Mouse (Mus musculus): ENCODE measurements around the gene Cbln3. TPM values are rescaled to one million over a fixed set of nuclear protein-coding genes. Genes with fewer than 3 reads are reported as not detected.

Gene Cbln3
- total and polyA plus RNA-seq, 3 experiments = 0.17 to 0.26 (median 0.24) TPM

Other genes starting within 250 kb of the Cbln3 start
Only the 20 nearest of the 31 such genes appear.
- gene Tgm1, start 170.5 kb downstream of the Cbln3 start, total RNA-seq (2012; rRNA removed) = not detected in 2 replicates
- 0.07 TPM in 1 of 2 replicates, not detected in the other for gene Tgm1, start 170.5 kb downstream of the Cbln3 start, total RNA-seq (2014; rRNA removed)
- 0.14 and 0.16 TPM in 2 replicates for gene Tgm1, start 170.5 kb downstream of the Cbln3 start, polyA plus RNA-seq (2012; ENCODE audit: insufficient read length, low read depth)
- gene Rabggta, start 162.1 kb downstream of the Cbln3 start, total RNA-seq (2012; rRNA removed) = 19.1 and 21.9 TPM in 2 replicates
- gene Rabggta, start 162.1 kb downstream of the Cbln3 start, total RNA-seq (2014; rRNA removed) = 12.0 and 16.2 TPM in 2 replicates
- gene Rabggta, start 162.1 kb downstream of the Cbln3 start, polyA plus RNA-seq (2012; ENCODE audit: insufficient read length, low read depth) = 12.8 and 13.9 TPM in 2 replicates
- 23.6 and 33.2 TPM in 2 replicates for gene Dhrs1, start 138.7 kb downstream of the Cbln3 start, total RNA-seq (2012; rRNA removed)
- gene Dhrs1, start 138.7 kb downstream of the Cbln3 start, total RNA-seq (2014; rRNA removed) = 22.1 and 26.1 TPM in 2 replicates
- 21.1 and 34.1 TPM in 2 replicates for gene Dhrs1, start 138.7 kb downstream of the Cbln3 start, polyA plus RNA-seq (2012; ENCODE audit: insufficient read length, low read depth)
- gene Nop9, start 138.7 kb downstream of the Cbln3 start, total RNA-seq (2012; rRNA removed) = 38.5 and 45.7 TPM in 2 replicates
- gene Nop9, start 138.7 kb downstream of the Cbln3 start, total RNA-seq (2014; rRNA removed) = 85.3 and 92.1 TPM in 2 replicates
- 76.9 and 89.1 TPM in 2 replicates for gene Nop9, start 138.7 kb downstream of the Cbln3 start, polyA plus RNA-seq (2012; ENCODE audit: insufficient read length, low read depth)
- 2.3 and 2.6 TPM in 2 replicates for gene Cideb, start 125.9 kb downstream of the Cbln3 start, total RNA-seq (2012; rRNA removed)
- not detected in 2 replicates for gene Cideb, start 125.9 kb downstream of the Cbln3 start, total RNA-seq (2014; rRNA removed)
- 0.49 and 0.61 TPM in 2 replicates for gene Cideb, start 125.9 kb downstream of the Cbln3 start, polyA plus RNA-seq (2012; ENCODE audit: insufficient read length, low read depth)
- gene Ltb4r2, start 123.0 kb downstream of the Cbln3 start, total RNA-seq (2012; rRNA removed) = 0.04 and 0.13 TPM in 2 replicates
- gene Ltb4r2, start 123.0 kb downstream of the Cbln3 start, total RNA-seq (2014; rRNA removed) = 0.05 TPM in 1 of 2 replicates, not detected in the other
- not detected in 2 replicates for gene Ltb4r2, start 123.0 kb downstream of the Cbln3 start, polyA plus RNA-seq (2012; ENCODE audit: insufficient read length, low read depth)
- 0.13 TPM in 1 of 2 replicates, not detected in the other for gene Ltb4r1, start 118.4 kb downstream of the Cbln3 start, total RNA-seq (2012; rRNA removed)
- 0.16 and 0.21 TPM in 2 replicates for gene Ltb4r1, start 118.4 kb downstream of the Cbln3 start, total RNA-seq (2014; rRNA removed)
- 0.33 TPM in 1 of 2 replicates, not detected in the other for gene Ltb4r1, start 118.4 kb downstream of the Cbln3 start, polyA plus RNA-seq (2012; ENCODE audit: insufficient read length, low read depth)
- not detected in 2 replicates for gene Adcy4, start 100.3 kb downstream of the Cbln3 start, total RNA-seq (2012; rRNA removed)
- gene Adcy4, start 100.3 kb downstream of the Cbln3 start, total RNA-seq (2014; rRNA removed) = not detected in 2 replicates
- gene Adcy4, start 100.3 kb downstream of the Cbln3 start, polyA plus RNA-seq (2012; ENCODE audit: insufficient read length, low read depth) = not detected in 2 replicates
- gene Ripk3, start 95.5 kb downstream of the Cbln3 start, total RNA-seq (2012; rRNA removed) = 1.0 and 2.0 TPM in 2 replicates
- 0.15 and 0.80 TPM in 2 replicates for gene Ripk3, start 95.5 kb downstream of the Cbln3 start, total RNA-seq (2014; rRNA removed)
- gene Ripk3, start 95.5 kb downstream of the Cbln3 start, polyA plus RNA-seq (2012; ENCODE audit: insufficient read length, low read depth) = 1.00 TPM in 1 of 2 replicates, not detected in the other
- gene Nfatc4, start 61.2 kb downstream of the Cbln3 start, total RNA-seq (2012; rRNA removed) = not detected in 2 replicates
- not detected in 2 replicates for gene Nfatc4, start 61.2 kb downstream of the Cbln3 start, total RNA-seq (2014; rRNA removed)
- not detected in 2 replicates for gene Nfatc4, start 61.2 kb downstream of the Cbln3 start, polyA plus RNA-seq (2012; ENCODE audit: insufficient read length, low read depth)
- under 0.01 and 0.04 TPM in 2 replicates for gene Nynrin, start 30.4 kb downstream of the Cbln3 start, total RNA-seq (2012; rRNA removed)
- gene Nynrin, start 30.4 kb downstream of the Cbln3 start, total RNA-seq (2014; rRNA removed) = not detected in 2 replicates
- gene Nynrin, start 30.4 kb downstream of the Cbln3 start, polyA plus RNA-seq (2012; ENCODE audit: insufficient read length, low read depth) = 0.04 and 0.10 TPM in 2 replicates
- 32.8 and 50.6 TPM in 2 replicates for gene Khnyn, start 555 bp upstream of the Cbln3 start, total RNA-seq (2012; rRNA removed)
- gene Khnyn, start 555 bp upstream of the Cbln3 start, total RNA-seq (2014; rRNA removed) = 31.1 and 35.8 TPM in 2 replicates
- 29.8 and 31.8 TPM in 2 replicates for gene Khnyn, start 555 bp upstream of the Cbln3 start, polyA plus RNA-seq (2012; ENCODE audit: insufficient read length, low read depth)
- 66.7 and 77.6 TPM in 2 replicates for gene Sdr39u1, start 15.9 kb upstream of the Cbln3 start, total RNA-seq (2012; rRNA removed)
- 61.4 and 66.0 TPM in 2 replicates for gene Sdr39u1, start 15.9 kb upstream of the Cbln3 start, total RNA-seq (2014; rRNA removed)
- 73.2 and 90.8 TPM in 2 replicates for gene Sdr39u1, start 15.9 kb upstream of the Cbln3 start, polyA plus RNA-seq (2012; ENCODE audit: insufficient read length, low read depth)
- gene Cma1, start 60.3 kb upstream of the Cbln3 start, total RNA-seq (2012; rRNA removed) = not detected in 2 replicates
- gene Cma1, start 60.3 kb upstream of the Cbln3 start, total RNA-seq (2014; rRNA removed) = not detected in 2 replicates
- not detected in 2 replicates for gene Cma1, start 60.3 kb upstream of the Cbln3 start, polyA plus RNA-seq (2012; ENCODE audit: insufficient read length, low read depth)
- not detected in 2 replicates for gene Cma2, start 66.6 kb upstream of the Cbln3 start, total RNA-seq (2012; rRNA removed)
- not detected in 2 replicates for gene Cma2, start 66.6 kb upstream of the Cbln3 start, total RNA-seq (2014; rRNA removed)
- gene Cma2, start 66.6 kb upstream of the Cbln3 start, polyA plus RNA-seq (2012; ENCODE audit: insufficient read length, low read depth) = not detected in 2 replicates
- 0.17 TPM in 1 of 2 replicates, not detected in the other for gene Mcpt1, start 133.6 kb upstream of the Cbln3 start, total RNA-seq (2012; rRNA removed)
- gene Mcpt1, start 133.6 kb upstream of the Cbln3 start, total RNA-seq (2014; rRNA removed) = 0.66 and 1.0 TPM in 2 replicates
- gene Mcpt1, start 133.6 kb upstream of the Cbln3 start, polyA plus RNA-seq (2012; ENCODE audit: insufficient read length, low read depth) = 0.39 and 0.41 TPM in 2 replicates
- gene Mcpt9, start 146.1 kb upstream of the Cbln3 start, total RNA-seq (2012; rRNA removed) = 0.17 and 0.25 TPM in 2 replicates
- gene Mcpt9, start 146.1 kb upstream of the Cbln3 start, total RNA-seq (2014; rRNA removed) = 0.22 and 0.28 TPM in 2 replicates
- 0.29 TPM in 1 of 2 replicates, not detected in the other for gene Mcpt9, start 146.1 kb upstream of the Cbln3 start, polyA plus RNA-seq (2012; ENCODE audit: insufficient read length, low read depth)
- gene Mcpt2, start 157.6 kb upstream of the Cbln3 start, total RNA-seq (2012; rRNA removed) = 0.13 TPM in 1 of 2 replicates, not detected in the other
- not detected in 2 replicates for gene Mcpt2, start 157.6 kb upstream of the Cbln3 start, total RNA-seq (2014; rRNA removed)
- gene Mcpt2, start 157.6 kb upstream of the Cbln3 start, polyA plus RNA-seq (2012; ENCODE audit: insufficient read length, low read depth) = not detected in 2 replicates
- not detected in 2 replicates for gene Mcpt4, start 177.9 kb upstream of the Cbln3 start, total RNA-seq (2012; rRNA removed)
- not detected in 2 replicates for gene Mcpt4, start 177.9 kb upstream of the Cbln3 start, total RNA-seq (2014; rRNA removed)
- gene Mcpt4, start 177.9 kb upstream of the Cbln3 start, polyA plus RNA-seq (2012; ENCODE audit: insufficient read length, low read depth) = not detected in 2 replicates
- gene Mcpt8, start 200.9 kb upstream of the Cbln3 start, total RNA-seq (2012; rRNA removed) = not detected in 2 replicates
- not detected in 2 replicates for gene Mcpt8, start 200.9 kb upstream of the Cbln3 start, total RNA-seq (2014; rRNA removed)
- not detected in 2 replicates for gene Mcpt8, start 200.9 kb upstream of the Cbln3 start, polyA plus RNA-seq (2012; ENCODE audit: insufficient read length, low read depth)

All from CH12.LX (cell line).